Mouse (Mus musculus): Measurements from ENCODE around the gene Nrxn3. TPM values are rescaled to one million over a fixed set of nuclear protein-coding genes. Genes with fewer than 3 reads are reported as not detected.

Gene Nrxn3
- polyA plus RNA-seq, 1 experiment, result 0.19 TPM

DNA sequence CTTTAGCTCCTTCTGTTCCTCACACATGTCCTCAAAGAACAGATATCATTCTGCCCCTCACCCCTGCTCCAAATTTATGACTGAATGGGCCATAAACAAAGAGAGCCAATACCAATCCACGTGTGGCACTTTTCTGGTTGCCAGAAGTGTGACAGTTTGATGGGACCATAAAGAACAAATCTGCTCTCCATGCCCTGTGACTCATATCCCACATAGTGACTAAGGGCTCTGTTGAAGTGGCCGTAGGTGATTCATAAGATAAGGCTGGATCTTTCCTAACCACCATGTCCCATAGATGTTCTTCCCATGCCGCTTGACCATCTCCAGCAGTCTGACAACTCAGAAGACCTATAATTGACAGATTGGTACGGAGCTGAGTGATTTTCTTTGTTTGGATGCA is 869.8 kb downstream of the Nrxn3 start:
- H3K4me3 ChIP-seq (ENCODE audit: control insufficient read depth, insufficient read depth, low read length), result no peak overlapping the region
- WGBS, result 87% methylated on average over 4 of the region's 4 CpGs
- no peak for DNase-seq
- TF ChIP-seq POLR2A (IDR thresholded peaks at IDR 0.05; ENCODE audit: control insufficient read depth, extremely low read depth, insufficient read depth, low read length, poor library complexity) (no peak), CTCF (IDR thresholded peaks at IDR 0.05; ENCODE audit: borderline replicate concordance, control insufficient read depth, extremely low read depth, insufficient read depth, low read length, poor library complexity) (no peak)
- no peaks in the 10 kb centered on the region for H3K4me1 ChIP-seq (replicated peaks; ENCODE audit: control insufficient read depth, insufficient read depth, low read length)
- H3K27me3 ChIP-seq (ENCODE audit: control insufficient read depth, insufficient read depth, low read length), result no peaks in the 10 kb centered on the region
- H3K27ac ChIP-seq (ENCODE audit: control insufficient read depth, insufficient read depth, low read length), result no peak overlapping the region
- H3K36me3 ChIP-seq (ENCODE audit: control insufficient read depth, insufficient read depth, low read length), result no peaks in the 10 kb centered on the region

DNA sequence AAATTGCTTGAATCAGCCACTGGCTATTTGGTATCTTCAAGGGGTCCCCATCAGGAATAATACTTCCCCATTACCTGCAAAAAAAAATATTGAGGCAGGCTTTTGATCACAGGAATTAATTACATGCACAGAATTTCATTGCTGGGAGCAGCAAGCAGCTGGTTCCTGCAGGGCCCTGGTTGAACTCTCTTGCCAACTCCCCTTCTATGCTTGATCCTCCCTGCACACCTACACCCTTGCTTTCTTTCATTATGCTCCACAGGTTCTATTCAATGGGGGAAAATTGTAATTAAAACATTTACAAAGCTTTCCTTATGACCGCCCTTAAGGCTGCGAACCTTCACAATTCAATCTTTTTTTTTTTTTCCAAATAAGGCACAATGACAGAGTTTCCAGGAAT is 891.0 kb downstream of the Nrxn3 start:
- no peak overlapping the region for H3K4me3 ChIP-seq (ENCODE audit: control insufficient read depth, insufficient read depth, low read length)
- H3K27me3 ChIP-seq (ENCODE audit: control insufficient read depth, insufficient read depth, low read length), result no peaks in the 10 kb centered on the region
- DNase-seq, result no peak
- TF ChIP-seq POLR2A (IDR thresholded peaks at IDR 0.05; ENCODE audit: control insufficient read depth, extremely low read depth, insufficient read depth, low read length, poor library complexity), result no peak
- no peak for TF ChIP-seq CTCF (IDR thresholded peaks at IDR 0.05; ENCODE audit: borderline replicate concordance, control insufficient read depth, extremely low read depth, insufficient read depth, low read length, poor library complexity)
- H3K27ac ChIP-seq (ENCODE audit: control insufficient read depth, insufficient read depth, low read length), result no peak overlapping the region
- 95% methylated on average over 2 of the region's 2 CpGs for WGBS
- no peaks in the 10 kb centered on the region for H3K36me3 ChIP-seq (ENCODE audit: control insufficient read depth, insufficient read depth, low read length)
- no peaks in the 10 kb centered on the region for H3K4me1 ChIP-seq (replicated peaks; ENCODE audit: control insufficient read depth, insufficient read depth, low read length)

- no peak overlapping the region for H3K27ac ChIP-seq (ENCODE audit: control insufficient read depth, insufficient read depth, low read length)
- H3K4me3 ChIP-seq (ENCODE audit: control insufficient read depth, insufficient read depth, low read length), result no peak overlapping the region
- 91% methylated on average over 4 of the region's 4 CpGs for WGBS
- H3K27me3 ChIP-seq (ENCODE audit: control insufficient read depth, insufficient read depth, low read length), result no peaks in the 10 kb centered on the region
- no peaks in the 10 kb centered on the region for H3K4me1 ChIP-seq (replicated peaks; ENCODE audit: control insufficient read depth, insufficient read depth, low read length)
- DNase-seq, result no peak
- no peak for TF ChIP-seq CTCF (IDR thresholded peaks at IDR 0.05; ENCODE audit: borderline replicate concordance, control insufficient read depth, extremely low read depth, insufficient read depth, low read length, poor library complexity)
- no peak for TF ChIP-seq POLR2A (IDR thresholded peaks at IDR 0.05; ENCODE audit: control insufficient read depth, extremely low read depth, insufficient read depth, low read length, poor library complexity)
- H3K36me3 ChIP-seq (ENCODE audit: control insufficient read depth, insufficient read depth, low read length), result no peaks in the 10 kb centered on the region
These were observed 903.1 kb downstream of the Nrxn3 start for GRCm38 (mm10) chr12:89625746-89626145.

DNA sequence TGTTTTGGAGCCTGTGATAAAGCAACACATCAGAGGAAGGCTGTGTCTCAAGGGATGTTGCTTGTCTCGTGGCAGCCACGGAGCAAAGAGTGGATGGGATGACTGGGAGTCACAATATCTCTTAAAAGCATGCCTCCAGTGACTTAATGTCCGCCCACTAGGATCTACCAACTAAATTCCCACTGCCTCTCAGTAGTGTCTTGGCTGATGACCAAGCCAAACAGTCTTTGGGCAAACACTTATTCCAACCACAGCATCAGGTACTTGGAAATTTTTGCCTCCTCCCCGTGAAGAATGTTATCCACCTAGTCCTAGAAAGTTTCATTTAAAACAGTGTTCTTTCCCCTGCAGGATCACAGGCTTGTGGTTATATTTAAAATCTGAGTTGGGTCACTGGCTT is 917.4 kb downstream of the Nrxn3 start:
- Histone ChIP-seq H3K27ac (ENCODE audit: control insufficient read depth, insufficient read depth, low read length) (no peak overlapping the region), H3K4me1 (replicated peaks; ENCODE audit: control insufficient read depth, insufficient read depth, low read length) (no peaks in the 10 kb centered on the region), H3K36me3 (ENCODE audit: control insufficient read depth, insufficient read depth, low read length) (no peaks in the 10 kb centered on the region), H3K4me3 (ENCODE audit: control insufficient read depth, insufficient read depth, low read length) (no peak overlapping the region), H3K27me3 (ENCODE audit: control insufficient read depth, insufficient read depth, low read length) (no peaks in the 10 kb centered on the region)
- WGBS, result 83% methylated on average over 4 of the region's 4 CpGs
- TF ChIP-seq CTCF (IDR thresholded peaks at IDR 0.05; ENCODE audit: borderline replicate concordance, control insufficient read depth, extremely low read depth, insufficient read depth, low read length, poor library complexity), result no peak
- TF ChIP-seq POLR2A (IDR thresholded peaks at IDR 0.05; ENCODE audit: control insufficient read depth, extremely low read depth, insufficient read depth, low read length, poor library complexity), result no peak
- DNase-seq, result no peak

- no peak for TF ChIP-seq CTCF (IDR thresholded peaks at IDR 0.05; ENCODE audit: borderline replicate concordance, control insufficient read depth, extremely low read depth, insufficient read depth, low read length, poor library complexity)
- 34% methylated on average over 1 of the region's 1 CpGs for WGBS
- Histone ChIP-seq H3K27ac (ENCODE audit: control insufficient read depth, insufficient read depth, low read length) (no peak overlapping the region), H3K36me3 (ENCODE audit: control insufficient read depth, insufficient read depth, low read length) (no peaks in the 10 kb centered on the region), H3K4me3 (ENCODE audit: control insufficient read depth, insufficient read depth, low read length) (no peak overlapping the region), H3K4me1 (replicated peaks; ENCODE audit: control insufficient read depth, insufficient read depth, low read length) (no peaks in the 10 kb centered on the region), H3K27me3 (ENCODE audit: control insufficient read depth, insufficient read depth, low read length) (no peaks in the 10 kb centered on the region)
- DNase-seq, result no peak
These were observed 918.8 kb downstream of the Nrxn3 start for GRCm38 (mm10) chr12:89641460-89641859.

DNA sequence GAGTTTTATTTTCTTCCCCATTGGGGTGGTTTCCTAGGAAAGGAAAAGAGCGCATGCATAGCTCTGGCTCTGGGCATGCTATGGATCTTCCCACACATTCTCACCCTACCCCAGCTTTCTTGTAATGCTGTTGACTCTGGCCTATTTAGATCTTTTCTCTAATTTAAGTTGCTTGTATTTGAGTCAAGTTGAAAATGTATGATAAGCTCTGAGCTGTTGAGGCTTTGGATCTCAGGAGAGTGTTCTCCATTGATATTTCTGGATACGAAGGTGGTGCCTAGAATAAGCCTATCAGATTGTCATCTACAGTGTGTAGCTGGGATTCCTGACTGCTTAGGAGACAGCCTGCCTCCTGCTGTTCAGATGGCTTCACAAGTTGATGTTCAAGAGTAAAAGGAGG is 930.5 kb downstream of the Nrxn3 start:
- H3K4me3 ChIP-seq (ENCODE audit: control insufficient read depth, insufficient read depth, low read length), result no peak overlapping the region
- TF ChIP-seq POLR2A (IDR thresholded peaks at IDR 0.05; ENCODE audit: control insufficient read depth, extremely low read depth, insufficient read depth, low read length, poor library complexity) (no peak), CTCF (IDR thresholded peaks at IDR 0.05; ENCODE audit: borderline replicate concordance, control insufficient read depth, extremely low read depth, insufficient read depth, low read length, poor library complexity) (no peak)
- no peak for DNase-seq
- H3K4me1 ChIP-seq (replicated peaks; ENCODE audit: control insufficient read depth, insufficient read depth, low read length), result no peaks in the 10 kb centered on the region
- H3K36me3 ChIP-seq (ENCODE audit: control insufficient read depth, insufficient read depth, low read length), result no peaks in the 10 kb centered on the region
- 94% methylated on average over 2 of the region's 2 CpGs for WGBS
- no peaks in the 10 kb centered on the region for H3K27me3 ChIP-seq (ENCODE audit: control insufficient read depth, insufficient read depth, low read length)
- no peak overlapping the region for H3K27ac ChIP-seq (ENCODE audit: control insufficient read depth, insufficient read depth, low read length)

DNA sequence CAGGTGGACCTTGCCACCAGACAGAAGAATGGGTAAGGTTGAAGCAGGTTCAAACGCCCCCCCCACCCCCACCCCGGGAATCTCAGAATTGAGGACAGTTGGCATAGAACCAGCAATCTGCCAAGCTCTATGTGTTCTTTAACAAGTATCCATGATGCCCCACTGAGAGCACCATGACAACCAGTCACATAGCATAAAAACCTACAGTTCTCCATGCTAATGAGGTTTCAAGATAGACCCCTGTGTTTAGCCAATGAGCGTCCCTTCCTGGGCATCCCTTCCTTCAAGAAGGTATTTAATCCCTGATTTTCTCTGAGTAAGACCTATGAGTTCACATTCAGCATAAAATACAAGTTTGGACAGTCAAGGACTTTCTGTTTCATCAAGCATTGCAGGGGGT is 938.5 kb downstream of the Nrxn3 start:
- TF ChIP-seq POLR2A (IDR thresholded peaks at IDR 0.05; ENCODE audit: control insufficient read depth, extremely low read depth, insufficient read depth, low read length, poor library complexity) (no peak), CTCF (IDR thresholded peaks at IDR 0.05; ENCODE audit: borderline replicate concordance, control insufficient read depth, extremely low read depth, insufficient read depth, low read length, poor library complexity) (no peak)
- Histone ChIP-seq H3K27me3 (ENCODE audit: control insufficient read depth, insufficient read depth, low read length) (no peaks in the 10 kb centered on the region), H3K36me3 (ENCODE audit: control insufficient read depth, insufficient read depth, low read length) (no peaks in the 10 kb centered on the region), H3K4me1 (replicated peaks; ENCODE audit: control insufficient read depth, insufficient read depth, low read length) (no peaks in the 10 kb centered on the region), H3K4me3 (ENCODE audit: control insufficient read depth, insufficient read depth, low read length) (no peak overlapping the region), H3K27ac (ENCODE audit: control insufficient read depth, insufficient read depth, low read length) (no peak overlapping the region)
- DNase-seq, result no peak
- 84% methylated on average over 3 of the region's 3 CpGs for WGBS

Measured in thymus, adult 2 months (tissue).